Mouse (Mus musculus) cortical plate, adult 2 months (tissue): ENCODE results near the gene Sobp. TPM values are rescaled to one million over a fixed set of nuclear protein-coding genes. Genes with fewer than 3 reads are reported as not detected.
A peak's percentile ranks its signal among the peaks of the same experiment; 100 is the strongest.

ENCODE experiments used
- H3K27ac ChIP-seq: fragments of 200-500 bp; 2 replicates; pipeline ENCODE4 v1.5.1; 2012; ENCODE audit warnings: low read length, control low read depth, inconsistent platforms; ENCODE audit not compliant: insufficient read depth
- H3K4me1 ChIP-seq: fragments of 200-500 bp; 2 replicates; pipeline ENCODE4 v1.6.1; 2011; ENCODE audit warnings: low read length; ENCODE audit not compliant: control insufficient read depth, insufficient read depth
- H3K4me3 ChIP-seq: fragments of 200-500 bp; 2 replicates; pipeline ENCODE4 v1.5.1; 2011; ENCODE audit warnings: mild to moderate bottlenecking, low read length, control low read depth; ENCODE audit not compliant: insufficient read depth
- CTCF ChIP-seq: fragments of 200-500 bp; IDR thresholded peaks from 2 replicates; pipeline ENCODE4 v1.5.1; 2011; ENCODE audit warnings: mild to moderate bottlenecking, control low read depth, low read length; ENCODE audit not compliant: insufficient read depth; ENCODE audit errors: extremely low read depth
- POLR2A ChIP-seq: fragments of 200-500 bp; IDR thresholded peaks from 2 replicates; pipeline ENCODE4 v1.6.1; 2011; ENCODE audit warnings: mild to moderate bottlenecking, low read length, control low read depth; ENCODE audit not compliant: insufficient read depth; ENCODE audit errors: extremely low read depth
- polyA plus RNA-seq: library from polyadenylated mRNA; depleted of rRNA; stranded (reverse); fragments of >200 nt; gene quantifications from 2 replicates; pipeline ENCODE4 v1.2.3, GENCODE M21; 2012

Gene Sobp
- polyA plus RNA-seq, 1 experiment: 21.9 TPM

DNA sequence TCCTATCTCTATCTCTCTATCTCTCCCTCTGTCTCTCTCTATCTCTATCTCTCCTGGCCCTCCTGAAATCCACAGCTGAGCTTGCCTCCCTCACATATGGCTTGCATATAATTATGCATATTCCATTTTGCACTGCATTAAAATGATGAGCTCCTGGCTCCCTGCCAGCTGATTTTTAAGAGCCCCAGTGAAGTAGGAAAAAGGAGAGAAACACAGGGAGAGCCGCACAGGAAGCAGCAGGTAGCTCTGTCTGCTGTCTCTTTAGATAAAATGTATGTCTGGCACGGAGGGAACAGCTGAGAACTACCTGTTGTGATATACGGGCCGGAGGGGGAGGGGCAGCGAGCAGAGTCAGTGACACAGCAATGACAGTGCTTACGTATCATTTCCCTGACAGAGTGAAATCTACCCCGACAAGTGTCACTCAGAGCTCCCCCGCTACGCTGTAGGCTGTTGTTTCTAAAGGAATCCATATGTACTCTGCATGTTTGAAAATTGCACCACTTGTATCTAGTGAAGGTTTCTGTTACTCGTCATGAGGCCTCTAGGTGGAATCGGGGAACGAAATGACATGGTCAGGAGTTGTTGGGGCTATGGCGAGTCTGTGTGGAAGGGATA lies 98.7 kb downstream of the Sobp start:
- TF ChIP-seq POLR2A (no peak), CTCF (no peak)
- Histone ChIP-seq H3K4me3 (no peak overlapping the region), H3K27ac (no peak overlapping the region), H3K4me1 (peaks cover 21% of the 10 kb centered on the region)

DNA sequence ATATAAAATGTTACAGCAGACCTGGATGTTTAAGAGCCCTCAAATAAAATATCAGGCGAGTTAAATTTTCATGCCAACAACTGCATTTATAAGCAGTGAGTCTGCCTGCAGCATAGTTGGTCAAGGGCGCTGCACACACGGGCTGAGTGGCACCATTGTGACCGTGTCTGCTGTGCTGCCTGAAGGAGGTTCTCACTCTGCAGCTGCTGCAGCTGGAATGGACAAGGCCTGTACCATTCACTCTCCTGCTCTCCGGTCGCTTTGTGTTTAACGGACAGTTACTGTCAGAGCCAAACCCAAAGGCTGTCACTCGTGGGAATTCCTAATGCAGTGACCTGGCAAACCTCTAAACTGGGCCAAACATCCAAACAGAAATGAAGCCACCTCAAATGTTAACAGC lies 101.0 kb downstream of the Sobp start:
- H3K27ac ChIP-seq: 0 out of 2 replicates have a peak overlapping the region, but pooled peaks have one; percentile 70
- peaks cover 28% of the 10 kb centered on the region for H3K4me1 ChIP-seq
- TF ChIP-seq CTCF (no peak), POLR2A (no peak)
- no peak overlapping the region for H3K4me3 ChIP-seq

DNA sequence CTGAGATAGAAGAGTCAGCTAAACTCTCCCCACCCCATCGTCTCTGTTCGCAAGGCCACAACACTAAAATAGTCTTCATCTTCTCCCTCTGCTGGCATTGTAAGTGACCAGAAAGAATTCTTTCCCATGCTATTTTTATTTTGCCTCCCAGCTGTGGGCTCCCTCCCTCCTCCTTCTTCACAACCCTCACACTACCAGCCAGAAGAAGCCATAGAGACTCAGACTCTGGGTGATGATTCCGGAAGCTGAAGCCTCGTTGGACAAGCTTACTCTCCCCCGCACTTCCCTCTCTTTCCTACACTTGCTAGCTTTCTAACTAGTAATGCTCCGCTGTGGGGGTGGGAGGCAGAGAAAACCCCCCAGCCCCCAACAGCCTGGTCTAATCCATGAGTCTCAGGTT lies 103.4 kb downstream of the Sobp start:
- Histone ChIP-seq H3K4me1 (peaks cover 23% of the 10 kb centered on the region), H3K27ac (no peak overlapping the region), H3K4me3 (no peak overlapping the region)
- TF ChIP-seq CTCF: no peak
- TF ChIP-seq POLR2A: no peak

DNA sequence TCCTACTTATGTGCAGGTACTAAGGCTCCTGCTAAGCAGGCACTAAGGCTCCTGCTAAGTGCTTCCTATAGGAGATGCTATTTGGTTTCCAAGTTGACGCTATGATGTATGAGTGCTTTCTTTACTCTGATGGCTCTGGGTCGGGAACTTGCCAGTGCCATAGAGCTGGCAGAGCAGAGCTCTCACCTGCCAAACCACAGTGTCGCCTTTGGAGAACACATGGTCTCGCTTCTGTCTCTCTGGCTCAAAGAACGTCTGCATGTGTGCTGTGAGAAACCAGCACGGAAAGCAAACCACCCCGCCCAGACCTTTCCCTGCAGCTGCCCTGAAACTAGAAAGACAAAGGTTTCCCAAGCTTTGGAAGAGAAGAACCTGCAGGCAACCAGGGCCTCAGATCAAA lies 109.0 kb downstream of the Sobp start:
- Histone ChIP-seq H3K4me1 (peaks cover 4% of the 10 kb centered on the region), H3K4me3 (no peak overlapping the region), H3K27ac (no peak overlapping the region)
- no peak for TF ChIP-seq POLR2A
- TF ChIP-seq CTCF: no peak

DNA sequence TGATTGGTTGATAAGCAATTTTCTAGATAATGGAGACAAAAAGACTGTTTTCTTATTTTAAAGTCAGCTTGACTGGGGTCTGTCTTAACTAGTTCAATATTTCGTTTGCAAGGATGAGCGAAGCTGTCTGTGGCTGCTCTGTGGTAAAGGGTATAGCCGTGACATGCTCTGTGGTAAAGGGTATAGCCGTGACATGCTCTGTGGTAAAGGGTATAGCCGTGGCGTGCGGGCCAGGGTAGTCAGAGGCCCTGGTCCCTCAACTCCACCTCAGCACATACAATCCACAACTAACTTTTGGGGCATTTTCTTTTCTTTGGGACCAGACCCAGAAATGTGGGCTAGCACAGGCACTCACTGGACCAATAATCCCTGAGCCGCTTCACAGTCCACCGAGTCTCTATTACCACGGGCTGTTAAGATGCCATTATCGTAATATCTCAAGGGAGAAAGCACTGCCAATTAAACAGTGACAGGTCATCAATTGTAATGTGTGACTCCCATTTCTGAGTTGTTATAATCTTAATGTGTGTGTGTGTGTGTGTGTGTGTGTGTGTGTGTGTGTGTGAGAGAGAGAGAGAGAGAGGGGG lies 112.7 kb downstream of the Sobp start:
- Histone ChIP-seq H3K4me3 (no peak overlapping the region), H3K27ac (no peak overlapping the region), H3K4me1 (no peaks in the 10 kb centered on the region)
- TF ChIP-seq CTCF: no peak
- no peak for TF ChIP-seq POLR2A

DNA sequence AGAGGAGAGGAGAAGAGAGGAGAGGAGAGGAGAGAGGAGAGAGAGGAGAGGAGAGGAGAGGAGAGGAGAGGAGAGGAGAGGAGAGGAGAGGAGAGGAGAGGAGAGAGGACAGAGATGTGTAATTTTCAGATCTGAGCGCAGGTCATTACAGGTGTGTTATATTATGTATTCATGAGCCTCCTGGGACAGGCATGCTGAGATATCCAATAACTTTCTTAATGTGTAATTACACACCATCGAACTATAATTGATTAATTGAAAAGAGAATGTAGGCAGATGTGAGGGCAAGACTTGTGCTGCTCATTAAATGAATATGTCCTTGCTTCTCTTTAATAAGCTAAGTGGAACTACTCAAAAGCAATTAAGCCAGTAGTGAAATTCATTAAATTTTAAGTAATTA lies 118.9 kb downstream of the Sobp start:
- H3K27ac ChIP-seq: no peak overlapping the region
- TF ChIP-seq CTCF (no peak), POLR2A (no peak)
- H3K4me3 ChIP-seq: no peak overlapping the region
- H3K4me1 ChIP-seq: peaks cover 4% of the 10 kb centered on the region

DNA sequence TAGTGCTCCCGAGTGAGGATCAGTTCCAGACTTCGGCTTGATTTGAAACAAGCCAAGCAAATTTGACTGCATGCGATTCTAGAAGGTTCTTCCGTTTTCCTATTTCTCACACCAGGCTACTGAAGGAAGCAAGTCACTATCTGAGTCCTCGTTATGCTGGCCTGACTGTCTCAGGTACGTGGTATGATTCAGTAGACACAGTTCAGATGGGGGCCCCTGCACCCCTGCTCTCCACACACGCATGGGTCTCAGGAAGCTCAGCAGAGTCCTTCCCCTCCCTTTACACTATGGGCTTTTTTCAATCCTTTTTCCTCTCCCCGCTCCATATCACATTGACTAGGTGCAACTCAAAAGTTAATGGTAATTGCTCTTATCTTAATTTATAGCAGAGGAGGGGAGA lies 119.6 kb downstream of the Sobp start:
- peaks cover 4% of the 10 kb centered on the region for H3K4me1 ChIP-seq
- TF ChIP-seq POLR2A (no peak), CTCF (no peak)
- H3K4me3 ChIP-seq: no peak overlapping the region
- H3K27ac ChIP-seq: no peak overlapping the region

DNA sequence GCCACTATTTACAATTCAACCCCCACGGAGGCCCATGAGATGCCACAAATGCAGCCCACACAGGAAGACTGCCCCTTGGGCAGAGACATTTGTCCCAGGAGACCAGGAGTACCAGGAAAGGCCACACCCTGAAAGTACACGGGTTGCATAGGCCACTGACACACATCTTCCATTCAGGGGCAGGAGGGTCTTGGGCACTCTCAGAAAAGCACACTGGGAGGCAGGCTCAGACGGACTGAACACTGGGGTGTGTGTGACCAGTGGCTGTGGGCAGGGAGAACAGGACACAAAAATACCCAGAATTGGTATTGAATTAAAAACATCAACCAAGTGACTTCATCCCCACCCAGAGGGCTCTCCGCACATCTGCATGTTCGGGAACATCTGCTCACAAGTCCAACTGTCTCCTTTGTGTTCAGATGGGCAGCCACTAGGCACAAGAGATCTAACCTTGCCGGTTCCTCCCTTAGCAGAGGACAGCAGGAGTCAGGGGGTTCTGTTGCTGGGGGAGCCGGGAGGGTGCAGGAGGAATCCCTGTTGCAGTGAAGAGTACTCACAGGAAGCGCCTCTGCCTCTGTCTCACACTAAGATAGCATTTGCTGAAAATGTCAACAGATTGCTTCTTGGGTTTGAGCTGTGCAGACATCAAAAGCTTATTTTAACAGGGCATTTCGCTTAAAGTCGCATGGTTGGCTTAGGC lies 120.3 kb downstream of the Sobp start:
- TF ChIP-seq POLR2A (no peak), CTCF (no peak)
- no peak overlapping the region for H3K27ac ChIP-seq
- no peak overlapping the region for H3K4me3 ChIP-seq
- peaks cover 4% of the 10 kb centered on the region for H3K4me1 ChIP-seq

DNA sequence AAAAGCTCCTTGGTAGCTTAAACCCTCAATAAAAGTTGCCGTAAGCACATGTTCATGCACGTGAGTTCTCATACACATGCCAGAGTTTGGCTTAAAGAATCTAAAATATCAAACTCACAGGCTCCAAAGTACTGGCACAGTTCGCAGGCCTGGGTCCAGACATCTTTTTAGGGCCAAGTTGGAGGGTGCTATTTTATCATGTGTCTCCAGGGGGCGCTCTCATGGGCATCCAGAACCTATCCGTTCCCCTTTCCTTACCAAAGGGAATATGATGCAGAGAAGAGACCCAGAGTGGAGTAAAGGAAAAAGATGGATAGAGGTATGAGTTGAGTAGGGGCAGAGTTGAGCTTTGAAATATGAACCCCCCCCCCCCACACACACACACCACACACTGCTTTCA lies 121.9 kb downstream of the Sobp start:
- H3K4me3 ChIP-seq: no peak overlapping the region
- TF ChIP-seq POLR2A (no peak), CTCF (peak; percentile 34; the same call in 1 of the 2 replicates)
- peaks cover 7% of the 10 kb centered on the region for H3K4me1 ChIP-seq
- no peak overlapping the region for H3K27ac ChIP-seq

DNA sequence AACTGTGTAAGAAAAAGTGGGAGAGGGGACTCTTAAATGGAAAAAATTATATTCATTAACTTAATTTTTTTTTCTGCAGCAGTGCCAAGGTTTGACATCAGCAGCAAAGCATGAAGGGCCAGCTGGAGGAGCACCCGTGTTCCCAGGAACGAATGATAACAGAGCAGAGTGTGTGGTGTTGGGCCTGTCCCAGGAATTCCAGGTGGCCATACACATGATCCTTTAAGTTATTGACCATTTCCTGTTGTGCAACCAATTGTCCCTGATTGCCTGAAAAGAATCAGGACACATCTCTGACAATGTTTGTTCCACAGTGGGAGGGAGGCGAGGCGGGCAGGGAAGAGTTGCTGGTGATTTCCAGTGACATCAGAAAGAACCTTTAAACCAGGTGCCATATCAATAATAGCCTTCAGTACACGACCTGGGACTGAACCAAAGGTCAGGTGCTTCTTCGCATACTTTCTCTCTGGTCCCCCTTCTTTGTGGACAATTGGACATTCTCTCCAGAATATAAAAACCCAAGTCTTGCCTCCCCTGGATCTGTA lies 126.5 kb downstream of the Sobp start:
- TF ChIP-seq POLR2A: no peak
- no peak for TF ChIP-seq CTCF
- Histone ChIP-seq H3K4me1 (peaks cover 2% of the 10 kb centered on the region; the same call in 1 of the 2 replicates), H3K27ac (no peak overlapping the region), H3K4me3 (no peak overlapping the region)
